Mouse (Mus musculus): ENCODE data around the gene Nkx2-5. TPM values are rescaled to one million over a fixed set of nuclear protein-coding genes. Genes with fewer than 3 reads are reported as not detected.

Nkx2-5 gene
- polyA plus RNA-seq, 1 experiment, result not detected

DNA sequence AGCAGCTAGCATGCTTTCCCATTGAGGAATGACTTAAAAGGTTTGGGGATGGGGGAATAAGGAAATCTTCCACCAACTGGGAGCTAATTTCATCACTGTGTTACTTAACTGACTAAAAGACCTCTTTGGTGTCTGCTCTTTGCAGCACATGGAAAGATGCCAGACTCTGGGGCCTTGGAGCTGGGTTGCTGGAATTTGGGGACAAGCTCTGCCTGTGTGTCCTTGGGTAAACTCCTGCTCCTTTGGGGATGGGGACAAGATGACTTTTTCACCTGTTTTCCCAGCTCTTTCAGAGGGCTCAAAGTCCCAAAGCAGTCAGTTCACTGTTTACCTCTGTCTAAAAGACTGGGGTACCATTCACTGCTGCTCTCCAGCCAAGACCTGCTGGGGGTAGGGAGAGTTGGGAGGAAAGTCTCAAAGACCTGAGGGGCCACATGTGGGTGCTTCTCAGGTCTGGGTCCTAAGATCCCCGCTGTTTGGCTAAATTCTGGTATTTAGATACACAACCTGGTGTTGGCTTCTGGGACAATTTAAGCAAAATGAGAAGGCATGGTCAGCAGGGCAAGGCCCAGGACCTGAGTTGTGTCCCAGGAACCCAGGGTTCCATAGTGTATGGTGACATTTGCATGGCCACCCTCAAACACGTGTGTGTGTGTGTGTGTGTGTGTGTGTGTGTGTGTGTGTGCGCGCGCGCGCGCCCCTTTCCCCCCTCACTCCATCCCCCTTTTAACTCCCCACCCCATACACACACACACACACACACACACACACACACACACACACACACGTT, 9.6 kb downstream of the Nkx2-5 start:
- 55% methylated on average over 9 of the region's 9 CpGs for WGBS
- H3K4me3 ChIP-seq (ENCODE audit: insufficient read depth, low read depth, low read length), result no peak overlapping the region
- H3K4me1 ChIP-seq (ENCODE audit: control insufficient read depth, insufficient read depth, low read length), result peaks cover 5% of the 10 kb centered on the region; the same call in 1 of the 2 replicates
- TF ChIP-seq POLR2A (IDR thresholded peaks at IDR 0.05; ENCODE audit: insufficient read depth, low read depth, low read length), result no peak
- TF ChIP-seq CTCF (IDR thresholded peaks at IDR 0.05; ENCODE audit: insufficient read depth, low read depth, low read length), result no peak
- H3K27ac ChIP-seq (ENCODE audit: insufficient read depth, low read depth, low read length), result no peak overlapping the region

DNA sequence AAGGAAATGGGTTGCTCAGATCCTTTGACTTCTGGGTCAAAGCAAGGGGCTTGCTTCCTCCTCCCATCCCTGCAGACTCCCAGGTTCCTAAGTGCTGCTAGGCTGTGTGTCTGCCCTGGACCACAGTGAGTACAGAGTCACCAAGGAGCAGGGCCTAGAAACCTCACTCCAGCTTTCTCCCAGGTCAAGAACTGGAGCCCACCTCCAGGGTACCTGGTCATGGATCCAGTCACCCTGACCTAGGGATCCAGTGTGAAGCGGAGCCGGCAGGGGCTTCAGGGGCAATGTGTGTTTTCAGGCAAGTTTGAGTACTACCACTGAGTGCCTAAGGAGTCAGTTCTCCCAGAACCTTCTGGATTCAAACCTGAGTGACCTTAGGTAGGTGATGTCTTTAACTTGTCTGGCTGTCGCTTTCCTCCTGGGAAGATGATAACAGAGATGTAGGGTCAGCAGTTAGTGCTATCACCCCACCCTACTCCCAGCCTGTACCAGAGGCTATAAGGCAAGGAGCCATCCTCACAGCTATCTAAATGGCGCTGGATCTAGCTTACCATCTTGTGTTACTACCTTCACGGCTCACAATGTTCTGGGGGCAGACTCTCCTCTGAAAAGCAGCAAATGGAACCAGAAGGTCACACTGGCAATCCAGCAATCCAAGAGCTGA, 10.4 kb downstream of the Nkx2-5 start:
- TF ChIP-seq POLR2A (IDR thresholded peaks at IDR 0.05; ENCODE audit: insufficient read depth, low read depth, low read length) (no peak), CTCF (IDR thresholded peaks at IDR 0.05; ENCODE audit: insufficient read depth, low read depth, low read length) (no peak)
- Histone ChIP-seq H3K4me1 (ENCODE audit: control insufficient read depth, insufficient read depth, low read length) (peaks cover 3% of the 10 kb centered on the region; the same call in 1 of the 2 replicates), H3K27ac (ENCODE audit: insufficient read depth, low read depth, low read length) (no peak overlapping the region), H3K4me3 (ENCODE audit: insufficient read depth, low read depth, low read length) (no peak overlapping the region)
- 83% methylated on average over 5 of the region's 5 CpGs for WGBS

DNA sequence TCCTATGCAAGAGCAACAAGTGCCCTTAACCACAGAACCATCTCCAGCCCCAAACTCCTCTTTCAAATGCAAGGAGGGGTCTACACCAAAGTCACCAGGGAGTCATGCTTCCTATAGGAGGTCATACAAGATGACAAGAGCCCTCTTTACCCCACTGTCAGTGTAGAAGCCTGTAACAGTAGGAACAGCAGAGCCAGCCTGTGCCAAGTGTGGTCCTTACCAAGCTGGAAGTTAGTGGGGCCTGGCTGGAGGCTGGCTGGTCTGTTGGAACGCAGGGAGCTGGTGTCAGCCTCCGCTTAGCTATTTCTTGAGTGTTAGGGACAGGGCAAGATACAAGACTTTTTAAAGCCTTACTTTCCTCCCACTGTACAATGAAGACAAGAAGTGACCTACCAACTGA, 11.0 kb downstream of the Nkx2-5 start:
- TF ChIP-seq CTCF (IDR thresholded peaks at IDR 0.05; ENCODE audit: insufficient read depth, low read depth, low read length) (no peak), POLR2A (IDR thresholded peaks at IDR 0.05; ENCODE audit: insufficient read depth, low read depth, low read length) (no peak)
- H3K27ac ChIP-seq (ENCODE audit: insufficient read depth, low read depth, low read length), result no peak overlapping the region
- no peak overlapping the region for H3K4me3 ChIP-seq (ENCODE audit: insufficient read depth, low read depth, low read length)
- 72% methylated on average over 2 of the region's 2 CpGs for WGBS
- no peaks in the 10 kb centered on the region for H3K4me1 ChIP-seq (ENCODE audit: control insufficient read depth, insufficient read depth, low read length)

DNA sequence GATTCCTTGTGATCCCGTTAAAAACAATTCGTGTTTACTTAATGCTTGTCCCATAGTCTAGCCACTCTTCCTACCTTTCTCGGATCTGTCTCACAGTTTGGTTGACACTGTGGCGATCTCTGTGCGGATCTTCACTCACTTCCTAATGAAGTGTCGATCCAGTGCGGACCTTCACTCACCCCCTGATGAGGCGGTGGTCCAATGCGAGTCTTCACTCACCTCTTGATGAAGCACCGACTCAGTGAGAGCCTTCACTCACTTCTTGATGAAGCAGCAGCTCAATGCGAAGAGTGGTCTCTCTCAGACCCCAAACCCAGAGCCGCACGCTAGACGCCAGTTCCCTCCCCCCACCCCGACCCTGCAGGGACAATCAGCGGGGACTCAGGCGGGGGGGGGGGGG, 18.7 kb downstream of the Nkx2-5 start:
- H3K4me3 ChIP-seq (ENCODE audit: insufficient read depth, low read depth, low read length), result no peak overlapping the region
- no peak overlapping the region for H3K27ac ChIP-seq (ENCODE audit: insufficient read depth, low read depth, low read length)
- no peak for TF ChIP-seq POLR2A (IDR thresholded peaks at IDR 0.05; ENCODE audit: insufficient read depth, low read depth, low read length)
- TF ChIP-seq CTCF (IDR thresholded peaks at IDR 0.05; ENCODE audit: insufficient read depth, low read depth, low read length), result no peak
- WGBS, result 76% methylated on average over 17 of the region's 17 CpGs
- H3K4me1 ChIP-seq (ENCODE audit: control insufficient read depth, insufficient read depth, low read length), result no peaks in the 10 kb centered on the region

DNA sequence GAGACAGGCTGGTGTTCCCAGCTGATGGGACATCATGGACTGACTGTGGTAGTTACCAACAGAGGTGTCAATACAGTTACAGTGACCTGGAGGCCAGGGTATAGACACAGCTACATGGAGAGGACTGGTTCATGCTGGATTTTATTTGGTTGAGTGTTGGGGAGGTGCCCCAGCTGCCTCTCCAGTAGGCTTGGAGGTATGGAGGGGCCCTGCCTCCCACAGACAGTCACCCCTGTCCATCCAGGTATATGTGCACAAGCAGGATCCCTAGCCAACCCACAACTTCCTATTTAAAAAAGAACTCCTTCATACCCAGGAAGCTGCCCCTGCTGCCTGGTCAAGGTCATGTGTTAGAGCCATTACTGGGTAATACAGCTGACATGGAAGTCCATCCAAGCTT, 27.0 kb downstream of the Nkx2-5 start:
- no peak overlapping the region for H3K27ac ChIP-seq (ENCODE audit: insufficient read depth, low read depth, low read length)
- H3K4me1 ChIP-seq (ENCODE audit: control insufficient read depth, insufficient read depth, low read length), result no peaks in the 10 kb centered on the region
- TF ChIP-seq POLR2A (IDR thresholded peaks at IDR 0.05; ENCODE audit: insufficient read depth, low read depth, low read length), result no peak
- no peak for TF ChIP-seq CTCF (IDR thresholded peaks at IDR 0.05; ENCODE audit: insufficient read depth, low read depth, low read length)
- no peak overlapping the region for H3K4me3 ChIP-seq (ENCODE audit: insufficient read depth, low read depth, low read length)

DNA sequence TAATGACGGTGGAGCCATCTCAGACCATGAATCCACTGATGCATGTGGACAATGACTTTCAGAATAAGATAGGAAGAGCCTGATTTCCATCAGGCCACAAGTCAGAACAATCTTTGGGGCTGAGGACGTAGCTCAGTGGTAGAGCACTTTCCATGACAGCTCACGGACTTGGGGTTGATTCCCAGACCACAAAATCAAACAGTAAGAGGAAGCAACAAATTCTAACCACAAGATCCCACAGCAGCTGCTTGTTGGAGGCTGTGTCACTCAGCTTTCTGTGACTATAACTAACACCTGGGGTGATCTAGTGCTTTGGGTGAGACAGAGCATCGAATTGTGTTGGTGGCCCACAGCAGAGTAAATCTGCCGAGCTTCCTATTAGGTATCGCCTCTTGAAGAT, 28.0 kb downstream of the Nkx2-5 start:
- no peak overlapping the region for H3K4me3 ChIP-seq (ENCODE audit: insufficient read depth, low read depth, low read length)
- TF ChIP-seq CTCF (IDR thresholded peaks at IDR 0.05; ENCODE audit: insufficient read depth, low read depth, low read length) (no peak), POLR2A (IDR thresholded peaks at IDR 0.05; ENCODE audit: insufficient read depth, low read depth, low read length) (no peak)
- no peak overlapping the region for H3K27ac ChIP-seq (ENCODE audit: insufficient read depth, low read depth, low read length)
- 82% methylated on average over 6 of the region's 6 CpGs for WGBS
- H3K4me1 ChIP-seq (ENCODE audit: control insufficient read depth, insufficient read depth, low read length), result no peaks in the 10 kb centered on the region

DNA sequence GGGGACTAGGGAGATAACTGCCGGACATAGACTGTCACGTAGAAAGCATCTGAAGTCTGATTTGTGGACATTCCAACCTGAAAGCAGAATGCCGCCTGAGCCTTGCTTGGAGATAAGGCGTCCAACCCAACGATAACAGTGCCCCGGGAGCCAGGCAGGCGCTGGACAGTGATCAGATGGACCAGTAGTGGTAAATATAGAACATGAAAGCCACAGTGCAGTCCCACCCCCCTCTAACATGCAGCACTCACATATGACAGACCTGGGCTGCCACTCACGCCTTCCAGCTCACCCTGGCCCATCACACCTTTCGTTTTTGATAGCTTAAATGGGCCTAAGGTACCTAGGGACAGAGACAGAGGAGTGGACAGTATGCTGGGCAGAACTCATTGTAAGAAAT, 31.3 kb downstream of the Nkx2-5 start:
- TF ChIP-seq CTCF (IDR thresholded peaks at IDR 0.05; ENCODE audit: insufficient read depth, low read depth, low read length) (no peak), POLR2A (IDR thresholded peaks at IDR 0.05; ENCODE audit: insufficient read depth, low read depth, low read length) (no peak)
- Histone ChIP-seq H3K4me3 (ENCODE audit: insufficient read depth, low read depth, low read length) (no peak overlapping the region), H3K4me1 (ENCODE audit: control insufficient read depth, insufficient read depth, low read length) (no peaks in the 10 kb centered on the region), H3K27ac (ENCODE audit: insufficient read depth, low read depth, low read length) (no peak overlapping the region)
- WGBS, result 91% methylated on average over 9 of the region's 9 CpGs

DNA sequence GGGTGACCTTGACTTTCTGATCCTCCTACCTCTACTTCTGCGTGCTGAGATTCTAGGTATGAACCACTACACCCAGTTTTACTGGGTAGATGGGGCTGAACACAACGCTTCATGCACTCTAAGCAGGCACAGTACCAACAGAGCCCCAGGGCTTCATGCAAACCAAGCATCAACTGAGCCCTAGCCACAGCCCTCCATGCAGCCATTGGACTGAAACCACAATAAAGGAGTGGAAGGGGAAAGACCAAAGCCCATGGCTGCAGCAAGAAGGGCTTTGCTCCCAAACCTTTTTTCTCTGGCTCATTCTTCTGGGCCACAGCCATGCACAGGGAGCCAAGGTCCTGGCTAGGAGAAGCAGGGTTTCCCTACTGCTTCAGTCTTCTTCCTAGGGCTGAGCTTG, 32.2 kb downstream of the Nkx2-5 start:
- no peaks in the 10 kb centered on the region for H3K4me1 ChIP-seq (ENCODE audit: control insufficient read depth, insufficient read depth, low read length)
- TF ChIP-seq CTCF (IDR thresholded peaks at IDR 0.05; ENCODE audit: insufficient read depth, low read depth, low read length) (no peak), POLR2A (IDR thresholded peaks at IDR 0.05; ENCODE audit: insufficient read depth, low read depth, low read length) (no peak)
- no peak overlapping the region for H3K27ac ChIP-seq (ENCODE audit: insufficient read depth, low read depth, low read length)
- 66% methylated on average over 2 of the region's 2 CpGs for WGBS
- no peak overlapping the region for H3K4me3 ChIP-seq (ENCODE audit: insufficient read depth, low read depth, low read length)

DNA sequence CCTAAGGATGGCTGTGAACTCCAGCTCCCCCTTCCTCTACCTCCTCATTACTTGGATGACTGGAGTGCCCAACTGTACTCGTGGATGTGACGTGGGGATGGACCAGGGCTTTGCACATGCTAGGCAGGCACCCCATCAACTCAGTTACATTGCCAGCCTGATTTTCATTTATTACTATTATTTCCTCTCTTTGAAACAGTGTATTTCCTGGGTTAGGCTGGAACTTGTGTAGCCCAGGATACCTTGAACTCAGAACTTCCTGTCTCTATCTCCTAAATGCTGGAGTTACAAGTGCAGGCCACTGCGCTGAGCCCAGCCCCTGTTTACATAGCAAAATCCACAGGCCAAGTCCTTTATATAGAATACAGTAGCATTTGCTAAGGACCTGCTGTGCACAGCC, 41.9 kb downstream of the Nkx2-5 start:
- 85% methylated on average over 3 of the region's 3 CpGs for WGBS

More for the DNA sequence above, 41.9 kb downstream of the Nkx2-5 start:
- no peak overlapping the region for H3K27ac ChIP-seq (ENCODE audit: insufficient read depth, low read depth, low read length)
- H3K4me3 ChIP-seq (ENCODE audit: insufficient read depth, low read depth, low read length), result no peak overlapping the region
- no peaks in the 10 kb centered on the region for H3K4me1 ChIP-seq (ENCODE audit: control insufficient read depth, insufficient read depth, low read length)
- TF ChIP-seq CTCF (IDR thresholded peaks at IDR 0.05; ENCODE audit: insufficient read depth, low read depth, low read length) (no peak), POLR2A (IDR thresholded peaks at IDR 0.05; ENCODE audit: insufficient read depth, low read depth, low read length) (no peak)
